Mouse (Mus musculus) left cerebral cortex, postnatal 25 days (tissue): ENCODE results near the gene Bpifa5. TPM values are rescaled to one million over a fixed set of nuclear protein-coding genes. Genes with fewer than 3 reads are reported as not detected.
A peak's percentile ranks its signal among the peaks of the same experiment; 100 is the strongest.
"Not testable (repeated sequence)": the region's sequence is repeated elsewhere in the genome, so short reads cannot be mapped to it uniquely, and the experiment has no call there.

Source experiments
- DNase-seq, 2 experiments: peaks; one replicate each; pipeline ENCODE4 v3.0.0; 2022; ENCODE audit warnings: low spot score in 2 of 2, mixed read lengths in 1 of 2
- intact Hi-C: fragments of 180-260 bp; cut with DNase I; formaldehyde crosslinking; loops from one replicate; pipeline ENCODE4 v1.15.1; 2025
- total RNA-seq, 2 experiments: library from RNA; stranded (reverse); gene quantifications; 2 replicates each; pipeline ENCODE4 v1.2.3; 2021

The Bpifa5 gene
- not detected for total RNA-seq

DNA sequence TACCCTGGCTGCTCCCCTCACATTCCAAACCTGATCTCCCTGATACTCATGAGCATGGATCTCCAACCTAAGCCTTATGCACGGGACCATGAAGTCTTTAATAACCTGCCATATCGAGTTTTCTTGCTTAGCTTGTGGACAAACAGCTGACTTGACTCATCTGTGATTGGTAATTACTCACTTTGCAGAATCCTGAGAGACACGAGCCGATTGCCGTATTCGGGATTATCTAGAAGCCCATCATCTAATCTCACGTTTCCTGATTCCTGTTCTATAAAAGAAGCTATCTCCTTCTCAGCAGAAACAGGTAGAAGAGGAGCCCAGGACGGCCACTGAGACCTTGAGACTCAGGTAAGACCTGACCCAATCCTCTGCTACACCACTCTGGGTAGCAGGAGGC is at the start of gene Bpifa5:
TSS of gene Bpifa5 (plus strand) at position 301 of the 400 bp plus-strand sequence.
- no peak for DNase-seq
- intact Hi-C loops = no loop called here

DNA sequence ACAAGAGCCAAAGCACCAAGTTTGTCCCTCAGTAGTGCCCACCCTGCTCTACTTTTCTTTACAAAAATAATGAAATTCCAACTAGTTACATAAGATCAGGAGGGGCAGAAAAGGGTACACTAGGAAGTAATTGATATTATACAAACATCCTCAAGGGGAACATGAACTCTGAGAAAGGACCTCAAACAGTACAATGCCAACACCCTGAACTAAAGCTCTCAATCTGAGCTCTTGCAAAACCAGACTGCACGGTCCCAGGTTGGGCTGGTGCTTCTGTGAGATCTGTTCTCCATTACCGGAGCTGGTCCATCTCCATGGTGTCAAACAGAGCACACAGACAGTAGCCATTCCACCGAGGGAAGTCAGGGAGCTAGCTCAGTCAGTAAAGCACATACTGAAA is 45.0 kb upstream of the Bpifa5 start:
- no peak for DNase-seq
- intact Hi-C loops = no loop called here

DNA sequence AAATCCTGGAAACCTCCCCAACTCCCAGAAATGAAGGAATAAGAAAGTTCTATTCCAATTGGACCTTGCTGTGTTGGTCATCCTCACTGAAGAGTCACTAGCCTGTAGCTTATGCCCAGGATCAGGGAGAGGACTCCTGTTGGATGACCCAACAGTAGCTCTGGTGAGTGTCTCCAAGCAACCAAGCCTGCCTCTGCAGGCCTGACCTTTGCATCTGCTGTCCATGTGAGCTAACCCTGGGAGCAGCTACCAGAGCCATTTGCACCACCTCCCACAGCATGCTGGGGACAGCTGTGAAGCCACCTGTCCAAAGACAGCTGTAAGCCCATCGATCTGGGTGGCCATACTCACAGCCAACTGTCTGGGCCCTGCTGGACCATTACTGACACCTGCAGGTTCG is 32.3 kb upstream of the Bpifa5 start, which contains the start of gene Bpifa3:
TSS of gene Bpifa3 (plus strand) at position 217 of the 400 bp plus-strand sequence.
- DNase-seq = no peak
- intact Hi-C loops = no loop called here

DNA sequence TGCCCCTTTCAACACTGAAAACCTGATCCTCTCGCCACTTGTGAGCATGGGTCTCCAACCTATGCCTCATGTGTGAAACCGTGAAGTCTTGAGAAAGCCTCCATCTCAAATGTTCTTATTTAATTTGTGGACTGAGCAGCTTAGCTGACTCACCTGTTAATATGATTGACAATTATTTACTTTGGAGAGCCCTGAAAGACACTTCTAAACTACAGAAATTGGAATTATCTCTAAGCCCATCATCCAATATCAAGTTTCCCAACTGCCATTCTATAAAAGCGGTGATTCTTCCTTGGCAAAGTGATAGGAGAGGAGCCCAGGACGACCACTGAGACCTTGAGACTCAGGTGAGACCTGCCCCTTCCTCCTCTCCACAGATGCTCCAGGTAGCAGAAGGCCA is 19.8 kb upstream of the Bpifa5 start, which contains the start of gene Bpifa1:
TSS of gene Bpifa1 (plus strand) at position 301 of the 400 bp plus-strand sequence.
- intact Hi-C loops = no loop called here
- no peak for DNase-seq

DNA sequence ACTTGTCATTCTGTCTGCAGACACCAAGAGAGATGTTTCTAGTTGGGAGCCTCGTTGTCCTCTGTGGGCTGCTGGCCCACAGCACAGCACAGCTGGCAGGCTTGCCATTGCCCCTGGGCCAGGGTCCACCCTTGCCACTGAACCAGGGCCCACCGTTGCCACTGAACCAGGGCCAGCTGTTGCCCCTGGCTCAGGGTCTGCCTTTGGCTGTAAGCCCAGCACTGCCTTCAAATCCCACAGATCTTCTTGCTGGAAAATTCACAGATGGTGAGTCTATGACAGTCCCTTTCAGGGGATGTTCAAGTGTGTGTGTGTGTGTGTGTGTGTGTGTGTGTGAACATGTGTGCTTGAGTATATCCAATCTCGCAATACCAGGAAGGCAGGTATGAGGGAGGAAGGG is 18.7 kb upstream of the Bpifa5 start:
- intact Hi-C loops = no loop called here
- no peak for DNase-seq

DNA sequence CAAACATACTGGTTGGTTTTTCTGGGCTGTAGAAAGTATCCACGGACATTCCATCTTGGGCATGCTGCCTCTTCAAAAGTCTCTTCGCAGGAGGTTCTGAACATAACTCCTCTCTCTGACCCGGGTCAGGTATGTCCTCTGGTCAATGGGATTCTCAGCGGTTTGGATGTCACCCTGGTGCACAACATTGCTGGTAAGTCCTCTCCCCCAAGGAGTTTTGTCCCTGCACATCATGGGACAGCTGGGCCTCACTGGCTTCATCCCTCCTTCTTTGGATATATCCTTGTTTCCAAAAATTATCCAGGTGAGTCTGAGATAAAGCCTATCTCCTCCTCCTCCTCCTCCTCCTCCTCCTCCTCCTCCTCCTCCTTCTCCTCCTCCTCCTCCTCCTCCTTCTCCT is 14.9 kb upstream of the Bpifa5 start:
- intact Hi-C loops = no loop called here
- DNase-seq = no peak

DNA sequence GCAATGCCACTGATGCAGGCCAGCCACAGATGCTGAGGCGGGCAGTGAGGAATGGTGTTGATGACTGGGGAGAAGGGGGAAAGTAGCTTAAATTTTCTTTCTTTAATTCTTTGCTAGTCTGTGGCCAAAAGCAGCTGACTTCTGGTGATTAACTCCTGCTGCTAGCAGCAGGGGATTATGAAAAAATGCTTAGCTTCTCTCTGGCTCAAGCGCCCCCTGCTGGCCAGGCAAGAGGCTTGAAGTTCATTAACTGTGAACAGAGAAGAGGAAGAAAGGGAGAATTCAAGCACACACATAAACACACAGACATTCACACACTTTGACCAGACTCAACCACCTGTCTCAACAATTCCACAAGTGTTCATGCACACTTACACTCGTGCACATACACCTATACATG is 4.0 kb upstream of the Bpifa5 start:
- no peak for DNase-seq
- intact Hi-C loops = no loop called here

DNA sequence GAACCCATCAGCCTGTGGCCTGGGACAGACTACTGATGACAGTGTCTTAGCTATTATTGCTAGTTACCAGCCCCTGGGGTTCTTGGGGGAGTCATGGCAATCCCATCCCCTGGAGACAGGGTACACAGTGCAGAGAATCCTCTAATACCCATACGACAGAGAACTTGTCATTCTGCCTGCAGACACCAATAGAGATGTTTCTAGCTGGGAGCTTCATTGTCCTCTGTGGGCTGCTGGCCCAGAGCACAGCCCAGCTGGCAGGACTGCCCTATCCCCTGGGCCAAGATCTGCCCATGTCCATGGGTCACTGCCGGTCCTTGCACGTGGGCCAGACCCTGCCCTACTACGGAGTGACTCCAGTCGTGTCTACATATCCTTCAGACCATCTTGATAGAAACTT is 899 bp downstream of the Bpifa5 start:
- no peak for DNase-seq
- intact Hi-C loops = no loop called here

DNA sequence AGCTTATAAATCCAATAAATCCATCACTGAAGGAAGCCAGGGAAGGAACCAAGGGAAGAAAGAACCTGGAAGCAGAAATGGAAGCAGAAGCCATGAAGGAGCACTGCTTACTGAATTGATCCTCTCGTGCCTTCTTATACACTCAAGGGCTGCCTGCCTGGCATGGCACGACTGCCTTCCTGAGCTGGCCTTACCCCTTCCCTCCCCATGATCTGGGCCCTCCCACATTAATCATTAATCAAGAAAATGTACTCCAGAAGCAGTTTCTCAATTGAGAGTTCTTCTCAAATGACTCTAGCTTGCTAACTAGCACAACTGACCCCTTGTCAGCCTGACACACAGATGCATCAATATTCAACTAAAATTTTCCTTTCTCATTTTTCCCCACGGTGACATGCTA is 6.8 kb downstream of the Bpifa5 start:
- intact Hi-C loops = no loop called here
- no peak for DNase-seq

DNA sequence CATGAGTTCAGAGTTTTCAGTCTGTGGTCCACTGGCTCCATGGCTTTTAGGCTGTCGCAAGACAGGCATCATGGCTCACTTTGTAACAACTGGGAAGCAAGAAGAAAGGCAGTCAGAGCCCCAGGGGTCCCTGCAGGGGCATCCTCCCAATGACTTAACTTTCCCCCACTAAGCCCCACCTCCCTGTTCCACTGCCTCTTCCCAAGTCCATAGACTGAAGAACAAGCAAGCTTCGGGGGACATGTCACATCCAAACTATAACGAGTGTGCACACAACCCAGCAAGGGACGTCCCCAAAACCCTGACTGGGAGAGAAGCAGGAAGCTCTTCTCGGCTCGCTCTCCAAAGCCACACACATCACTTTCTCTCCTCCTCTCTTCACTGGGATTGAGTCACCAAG is 9.2 kb downstream of the Bpifa5 start:
- intact Hi-C loops = loop anchor here (2.0 kb wide), 1 partner anchor 125 kb away; no protein-coding TSS in a partner anchor
- DNase-seq = no peak

DNA sequence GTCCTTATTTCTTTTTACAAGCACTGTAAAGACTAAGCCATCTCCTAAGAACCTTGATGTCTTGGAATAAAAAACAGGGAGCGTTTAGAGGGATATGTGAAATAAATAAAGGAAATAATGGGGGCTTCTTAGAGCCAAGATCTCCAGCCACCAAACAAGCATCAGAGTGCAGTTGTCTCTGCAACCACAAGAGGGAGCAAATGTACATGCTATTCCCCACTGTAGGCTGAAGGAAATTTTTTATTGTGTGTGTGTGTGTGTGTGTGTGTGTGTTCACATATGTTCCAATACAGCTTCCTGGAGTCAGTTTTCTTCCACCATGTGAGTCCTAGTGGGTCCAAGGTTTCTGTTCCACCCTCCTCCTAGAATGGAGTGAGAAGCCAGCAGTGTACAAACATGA is 10.9 kb downstream of the Bpifa5 start:
- intact Hi-C loops = loop anchor here (2.0 kb wide), 1 partner anchor 123 kb away; no protein-coding TSS in a partner anchor
- peak; percentile 29 to 32 for DNase-seq

DNA sequence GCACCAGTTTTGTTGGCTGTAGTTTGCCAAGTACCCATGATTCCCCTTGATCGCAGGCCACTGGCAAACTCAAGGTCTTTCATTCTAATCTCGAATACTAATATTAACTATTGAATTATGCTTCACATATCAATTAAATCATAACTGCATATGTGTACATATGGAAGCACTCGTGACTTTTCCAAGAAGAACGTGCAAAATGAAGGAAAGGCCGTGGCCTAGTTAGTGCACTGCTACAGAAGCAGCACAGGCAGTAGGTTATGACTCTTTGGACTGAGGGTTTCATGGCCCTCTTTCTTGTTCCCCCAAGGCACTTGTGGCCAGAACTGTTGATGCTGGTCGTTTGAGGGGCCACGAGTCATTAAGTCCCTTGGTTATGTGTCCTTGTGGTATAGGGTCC is 19.5 kb downstream of the Bpifa5 start:
- intact Hi-C loops = not testable (repeated sequence)

DNA sequence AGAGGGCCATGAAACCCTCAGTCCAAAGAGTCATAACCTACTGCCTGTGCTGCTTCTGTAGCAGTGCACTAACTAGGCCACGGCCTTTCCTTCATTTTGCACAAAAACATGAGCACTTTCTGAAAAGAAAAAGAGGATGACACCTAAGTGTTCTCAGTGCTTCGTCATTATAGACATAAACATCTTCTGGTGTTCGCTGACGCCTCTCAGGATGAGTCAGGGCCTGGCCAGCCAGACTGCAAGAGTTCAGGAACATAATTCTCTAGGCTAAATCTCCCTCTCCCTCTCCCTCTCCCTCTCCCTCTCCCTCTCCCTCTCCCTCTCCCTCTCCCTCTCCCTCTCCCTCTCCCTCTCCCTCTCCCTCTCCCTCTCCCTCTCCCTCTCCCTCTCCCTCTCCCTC is 20.7 kb downstream of the Bpifa5 start:
- peak in 1 of 2 experiments; percentile 72 for DNase-seq
- intact Hi-C loops = not testable (repeated sequence)

More for the DNA sequence above, 19.5 kb downstream of the Bpifa5 start:
- not testable (repeated sequence) for DNase-seq

DNA sequence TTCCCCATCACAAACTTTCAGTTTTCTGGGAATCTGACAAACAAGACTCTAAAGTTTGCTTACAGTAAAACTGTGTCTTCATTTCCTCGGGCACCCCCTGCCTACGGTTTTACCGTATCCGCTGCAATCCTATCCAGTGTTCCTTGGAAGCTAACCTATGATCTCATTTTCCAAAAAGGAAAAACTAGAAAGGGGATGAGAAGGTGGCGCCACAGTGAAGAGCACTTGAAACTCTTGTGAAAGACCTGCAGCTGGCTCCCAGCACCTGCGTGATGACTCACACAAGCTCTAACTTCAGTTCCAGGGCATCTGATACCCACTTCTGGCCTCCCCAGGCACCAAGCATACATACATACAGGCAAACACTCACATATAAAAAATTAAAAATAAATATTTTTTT is 22.9 kb downstream of the Bpifa5 start:
- intact Hi-C loops = no loop called here
- no peak for DNase-seq

DNA sequence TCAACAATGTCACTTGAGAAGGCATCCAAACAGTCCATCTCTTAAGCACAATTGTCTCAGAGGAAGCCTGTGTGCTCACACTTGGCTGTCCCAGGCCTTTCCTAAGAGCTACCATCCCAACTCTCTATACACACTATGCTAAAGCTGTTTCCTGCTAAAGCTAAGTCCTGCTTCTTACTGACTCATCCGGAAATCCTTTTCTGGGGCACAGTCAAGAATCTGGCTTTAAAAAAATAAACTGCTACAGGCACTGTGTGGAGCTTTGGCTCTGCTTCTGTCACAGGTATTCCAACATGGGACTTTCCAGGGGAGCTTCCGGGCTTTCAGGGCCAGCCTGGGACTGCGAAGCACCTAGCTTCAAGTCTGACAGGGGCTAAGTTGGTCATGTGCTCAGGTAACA is 23.3 kb downstream of the Bpifa5 start:
- peak in 1 of 2 experiments; percentile 55 for DNase-seq
- intact Hi-C loops = no loop called here

DNA sequence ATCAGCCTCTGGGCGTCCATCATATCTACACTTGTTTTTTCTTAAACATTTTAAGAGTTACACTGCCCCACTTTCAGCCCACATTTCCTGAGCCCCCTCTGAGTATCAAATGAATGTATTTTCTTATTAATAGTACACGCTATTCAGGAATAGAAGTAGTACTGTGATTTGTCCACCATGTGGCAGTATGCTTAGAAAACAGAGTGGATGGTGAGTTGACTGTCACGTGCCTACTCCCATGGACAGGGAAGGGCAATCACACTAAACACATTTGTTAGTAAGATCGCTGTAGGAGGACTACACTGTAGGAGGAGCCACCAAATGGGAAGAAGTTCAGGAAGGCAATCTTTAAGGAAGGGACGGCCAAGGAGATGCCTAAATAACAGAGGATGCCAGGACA is 25.1 kb downstream of the Bpifa5 start:
- DNase-seq = no peak
- intact Hi-C loops = no loop called here

DNA sequence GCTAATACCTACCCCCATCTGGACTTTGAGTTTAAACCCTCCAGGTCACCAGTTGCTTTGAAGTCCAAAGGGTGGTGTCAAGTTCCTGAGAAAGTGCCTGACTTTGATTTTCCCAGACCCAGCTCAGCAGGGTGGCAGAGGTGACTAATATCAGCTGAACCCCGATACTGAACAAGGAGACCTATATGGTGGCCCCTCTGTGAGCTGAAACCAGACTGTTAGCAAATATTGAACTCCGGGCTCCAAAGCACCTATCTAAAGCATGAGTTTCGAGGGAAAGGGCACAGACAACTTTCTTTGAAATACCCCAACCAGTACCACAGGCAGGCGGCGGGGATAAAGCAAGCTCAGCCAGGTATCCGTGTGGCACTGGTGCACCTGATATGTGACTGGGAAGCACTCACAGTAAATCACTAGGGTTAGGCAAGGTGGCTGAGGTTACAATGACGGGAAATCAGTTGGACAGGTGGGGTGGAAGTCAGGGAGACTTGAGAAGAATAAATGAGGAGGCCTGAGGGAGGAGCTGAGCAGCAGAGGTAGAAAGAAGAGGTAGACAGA is 27.5 kb downstream of the Bpifa5 start:
- DNase-seq = no peak
- intact Hi-C loops = no loop called here

DNA sequence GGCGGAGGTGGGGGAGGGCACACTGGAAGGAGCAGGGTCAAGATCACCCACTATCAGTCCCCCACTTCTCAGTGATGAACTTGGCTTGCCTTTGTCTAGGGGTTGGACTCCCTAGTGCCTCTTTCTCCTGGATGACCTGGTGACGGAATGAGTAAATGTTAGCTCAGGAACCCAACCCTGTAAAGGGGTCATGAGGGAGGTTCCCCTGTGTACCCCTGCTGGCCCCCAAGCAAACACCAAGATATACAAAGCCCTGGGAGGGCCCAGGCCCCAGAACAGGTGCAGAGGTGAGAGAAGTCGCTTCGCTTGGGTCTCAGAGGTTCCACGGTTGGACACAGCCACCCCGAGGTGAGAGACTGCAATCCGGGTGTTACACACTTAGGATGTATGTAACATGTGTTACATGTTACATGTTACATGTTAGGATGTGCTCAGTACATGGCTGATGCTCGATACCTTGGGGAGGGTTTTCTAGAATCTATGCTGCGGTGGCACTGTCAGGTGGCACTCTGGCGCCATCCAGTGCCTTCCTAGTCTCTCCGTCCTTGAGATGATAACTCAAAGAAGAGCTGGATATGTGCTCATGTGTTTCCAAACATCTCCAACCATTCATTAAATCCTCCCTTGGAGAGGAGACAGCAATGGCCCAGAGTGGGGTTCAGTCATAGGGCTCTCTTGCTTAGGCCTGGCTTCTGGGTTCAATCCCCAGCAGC is 28.3 kb downstream of the Bpifa5 start, which contains the start of gene Bpifb1:
TSS of gene Bpifb1 (plus strand) at position 273 of the 713 bp plus-strand sequence.
- DNase-seq = no peak
- intact Hi-C loops = no loop called here

DNA sequence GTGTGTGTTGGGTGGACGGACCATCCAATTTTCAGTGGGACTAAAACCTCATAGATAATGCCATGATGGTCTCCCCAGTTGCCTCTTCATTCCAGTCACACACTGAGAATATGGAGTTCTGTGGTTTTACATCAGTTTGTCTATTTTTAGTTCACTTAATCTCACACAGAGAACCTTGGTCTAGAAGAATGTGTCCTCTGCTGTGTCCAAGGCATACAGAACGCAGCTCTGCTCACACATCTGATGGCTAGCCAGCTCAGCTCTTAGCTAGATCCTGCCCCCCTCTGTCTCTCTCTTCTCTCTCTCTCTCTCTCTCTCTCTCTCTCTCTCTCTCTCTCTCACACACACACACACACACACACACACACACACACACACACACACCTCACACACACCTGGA is 29.7 kb downstream of the Bpifa5 start:
- DNase-seq = no peak
- intact Hi-C loops = no loop called here

DNA sequence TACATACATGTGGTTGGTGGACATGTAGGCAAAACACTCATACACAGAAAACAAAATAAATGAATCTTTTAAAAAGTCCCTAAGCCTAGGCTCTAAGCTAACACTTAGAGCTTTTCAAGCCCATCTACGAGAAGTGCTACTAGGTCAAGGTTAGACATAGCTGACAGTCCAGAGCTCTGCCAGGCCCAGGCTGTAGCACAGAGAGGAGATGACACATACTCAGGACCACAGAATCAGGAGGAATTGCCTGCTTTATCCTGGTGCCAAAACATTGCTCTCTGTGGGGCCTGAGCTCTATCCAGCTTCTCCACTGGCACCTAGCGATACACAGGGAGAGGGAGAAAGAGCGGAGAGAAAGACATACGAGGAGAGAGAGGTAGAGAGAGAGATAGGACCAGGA is 30.7 kb downstream of the Bpifa5 start:
- intact Hi-C loops = no loop called here
- DNase-seq = no peak

DNA sequence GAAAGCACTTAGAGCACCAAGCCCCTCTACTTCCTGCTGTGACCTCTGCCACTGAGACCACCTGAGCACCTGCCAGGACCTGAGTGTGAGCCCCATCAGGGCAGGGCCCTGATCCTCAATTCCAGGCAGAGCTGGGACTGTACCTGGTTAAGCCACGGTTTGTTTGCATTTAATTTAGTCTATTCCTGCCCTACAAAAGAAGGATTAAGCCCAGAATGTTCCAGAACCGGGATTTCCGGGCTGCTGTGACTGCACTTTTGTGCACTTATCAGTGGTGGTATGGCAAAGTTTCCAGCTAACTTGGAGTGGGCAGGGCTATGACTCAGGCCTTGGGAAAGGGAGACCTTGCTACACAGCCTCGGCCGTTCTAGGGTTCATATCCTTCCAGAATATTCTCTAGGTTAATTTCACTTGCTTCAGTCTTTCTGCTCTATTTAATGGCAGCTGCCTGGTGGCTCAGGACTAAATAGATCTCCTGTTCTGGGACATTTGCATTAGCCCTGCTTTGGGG is 31.6 kb downstream of the Bpifa5 start:
- intact Hi-C loops = no loop called here
- DNase-seq = no peak
